Mouse (Mus musculus) macrophage (primary cell): ENCODE measurements around the gene Gps1. TPM values are rescaled to one million over a fixed set of nuclear protein-coding genes. Genes with fewer than 3 reads are reported as not detected.
A peak's percentile ranks its signal among the peaks of the same experiment; 100 is the strongest.

ENCODE experiments used
- H3K27ac ChIP-seq: fragments of 350-480 bp; formaldehyde crosslinking; 2 replicates; pipeline ENCODE4 v1.9.0; 2021
- H3K36me3 ChIP-seq: fragments of 350-480 bp; formaldehyde crosslinking; 2 replicates; pipeline ENCODE4 v1.9.0; 2021; ENCODE audit errors: inconsistent target
- H3K4me3 ChIP-seq: fragments of 350-480 bp; formaldehyde crosslinking; 2 replicates; pipeline ENCODE4 v1.9.0; 2021; ENCODE audit errors: inconsistent target
- H3K79me2 ChIP-seq: fragments of 350-480 bp; formaldehyde crosslinking; 2 replicates; pipeline ENCODE4 v1.9.0; 2021; ENCODE audit errors: inconsistent target
- WGBS: methylation state at CpG from one replicate; pipeline ENCODE4 v1.1.7; 2026; ENCODE audit warnings: inconsistent platforms; ENCODE audit not compliant: missing documents; 5-methylcytosine and 5-hydroxymethylcytosine counted together
- polyA plus RNA-seq: library from polyadenylated mRNA; stranded (reverse); fragments of 250-400 nt; gene quantifications from 3 replicates; pipeline ENCODE4 v1.2.4, GENCODE M21; 2018; ENCODE audit warnings: inconsistent platforms

The Gps1 gene
- polyA plus RNA-seq, 1 experiment from 2014 or later, result 31.8 TPM

DNA sequence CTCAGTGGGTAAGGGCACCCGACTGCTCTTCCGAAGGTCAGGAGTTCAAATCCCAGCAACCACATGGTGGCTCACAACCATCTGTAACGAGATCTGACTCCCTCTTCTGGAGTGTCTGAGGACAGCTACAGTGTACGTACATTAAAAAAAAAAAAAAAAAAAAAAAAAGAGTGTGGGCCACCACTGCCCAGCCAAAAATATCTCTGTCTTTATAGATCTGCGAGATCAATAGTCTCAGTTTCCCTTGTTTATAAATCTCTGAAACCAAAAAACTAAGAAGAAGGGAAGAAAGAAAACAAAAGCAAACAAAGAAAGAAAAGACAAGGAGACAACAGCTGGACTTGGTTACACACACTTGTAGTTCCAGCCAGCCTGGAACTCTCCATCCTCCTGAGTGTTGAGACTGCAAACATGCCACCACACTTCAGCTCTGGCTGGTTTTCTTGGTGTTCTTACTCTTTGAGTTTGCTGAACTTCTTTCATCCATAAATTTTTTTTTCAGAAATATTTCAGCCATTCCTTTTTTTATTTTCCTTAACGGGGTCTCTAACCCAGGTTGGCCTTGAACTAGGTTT is 15.3 kb downstream of the Gps1 start:
- peaks cover 17% of the 10 kb centered on the region for H3K79me2 ChIP-seq
- 41% methylated on average over 2 of the region's 6 CpGs for whole genome bisulfite sequencing
- no peaks in the 10 kb centered on the region; the same call in 1 of the 2 replicates for H3K36me3 ChIP-seq
- no peak overlapping the region for H3K4me3 ChIP-seq
- H3K27ac ChIP-seq, result no peak overlapping the region

DNA sequence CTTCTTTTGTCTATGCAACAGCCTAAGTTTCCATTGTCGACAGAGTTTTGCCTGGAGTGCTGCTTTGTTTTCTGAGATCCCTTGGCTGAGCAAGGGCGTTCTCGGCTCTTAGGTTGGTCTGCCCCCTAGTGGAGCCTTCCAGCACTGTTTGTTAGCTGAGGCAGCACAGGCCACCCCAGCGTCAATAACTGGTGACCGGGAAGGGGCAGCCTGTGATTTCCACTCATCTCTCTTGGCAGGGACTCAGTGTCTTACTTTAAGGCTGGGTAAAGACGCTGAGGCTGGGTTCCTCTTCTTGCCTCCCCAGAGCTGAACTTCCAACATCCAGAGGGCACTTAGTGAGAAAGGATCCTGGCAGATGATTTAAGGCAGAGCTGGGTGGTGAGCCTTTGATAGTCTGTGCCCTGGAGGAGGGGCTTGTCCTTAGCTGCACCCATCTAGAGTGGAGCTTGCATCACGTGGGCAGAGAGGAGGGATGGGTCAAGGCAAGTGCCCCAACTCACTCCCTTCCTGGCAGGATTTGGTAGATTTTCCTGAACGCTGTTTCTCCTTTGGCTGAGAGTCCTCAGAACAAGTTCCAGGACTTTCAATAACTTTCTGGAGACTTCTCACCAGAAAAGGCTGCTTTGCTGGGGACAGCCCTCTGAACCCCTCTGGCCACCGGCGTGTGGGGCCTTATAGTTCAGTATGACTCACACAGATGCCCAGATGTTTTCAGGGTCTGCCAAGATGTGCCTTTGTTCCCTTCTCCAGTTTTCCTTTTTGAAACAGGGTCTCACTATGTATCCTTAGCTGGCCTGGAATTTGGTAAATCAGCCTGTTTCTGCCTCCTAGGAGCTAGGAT is 16.2 kb downstream of the Gps1 start:
- no peak overlapping the region for H3K4me3 ChIP-seq

DNA sequence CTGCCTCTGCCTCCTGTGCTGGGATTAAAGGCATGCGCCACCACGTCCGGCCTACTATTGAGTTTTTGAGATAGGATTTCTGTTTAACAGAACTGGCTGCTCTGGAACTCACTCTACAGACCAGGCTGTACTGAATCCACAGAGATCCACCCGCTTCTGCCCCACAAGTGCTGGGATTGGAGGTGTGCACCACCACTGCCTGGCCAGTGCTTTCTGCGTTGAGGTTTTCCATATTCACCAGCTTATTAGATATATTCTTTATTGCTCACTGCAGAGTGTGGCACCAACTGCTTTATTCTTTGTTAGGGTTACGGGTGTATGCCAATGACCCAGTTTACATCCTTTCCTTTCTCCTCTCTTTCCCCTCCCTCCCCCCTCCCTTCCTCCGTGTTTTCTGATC is 20.2 kb downstream of the Gps1 start:
- Histone ChIP-seq H3K36me3 (peaks cover 27% of the 10 kb centered on the region), H3K27ac (no peak overlapping the region), H3K4me3 (no peak overlapping the region), H3K79me2 (no peaks in the 10 kb centered on the region)
- WGBS, result 87% methylated on average over 7 of the region's 7 CpGs

More for the DNA sequence above, 16.2 kb downstream of the Gps1 start:
- peaks cover 8% of the 10 kb centered on the region for H3K79me2 ChIP-seq
- 26% methylated on average over 10 of the region's 10 CpGs for WGBS
- no peaks in the 10 kb centered on the region for H3K36me3 ChIP-seq
- H3K27ac ChIP-seq, result peak overlapping the region; percentile 28

DNA sequence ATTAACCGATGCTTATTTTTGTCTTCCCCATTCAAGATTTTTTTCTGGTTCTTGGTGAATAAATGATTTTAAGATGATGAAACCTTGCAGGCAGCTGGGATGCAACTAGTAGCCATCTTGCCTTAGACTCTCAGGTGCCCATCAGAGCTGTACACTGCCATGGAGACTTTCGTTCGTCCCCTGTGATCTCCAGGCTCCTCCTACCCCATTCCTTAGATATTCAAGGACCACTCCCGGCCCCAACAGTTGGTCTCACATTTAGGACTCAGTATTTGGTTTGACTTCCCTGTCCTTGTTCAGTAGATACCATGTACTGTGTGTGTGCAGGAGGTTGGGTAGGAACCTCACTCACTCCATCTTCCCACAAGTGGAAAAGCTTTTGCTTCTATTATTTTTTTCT is 20.7 kb downstream of the Gps1 start:
- H3K36me3 ChIP-seq, result peaks cover 32% of the 10 kb centered on the region
- WGBS, result 79% methylated on average over 4 of the region's 4 CpGs
- no peaks in the 10 kb centered on the region for H3K79me2 ChIP-seq
- H3K4me3 ChIP-seq, result no peak overlapping the region
- no peak overlapping the region for H3K27ac ChIP-seq

DNA sequence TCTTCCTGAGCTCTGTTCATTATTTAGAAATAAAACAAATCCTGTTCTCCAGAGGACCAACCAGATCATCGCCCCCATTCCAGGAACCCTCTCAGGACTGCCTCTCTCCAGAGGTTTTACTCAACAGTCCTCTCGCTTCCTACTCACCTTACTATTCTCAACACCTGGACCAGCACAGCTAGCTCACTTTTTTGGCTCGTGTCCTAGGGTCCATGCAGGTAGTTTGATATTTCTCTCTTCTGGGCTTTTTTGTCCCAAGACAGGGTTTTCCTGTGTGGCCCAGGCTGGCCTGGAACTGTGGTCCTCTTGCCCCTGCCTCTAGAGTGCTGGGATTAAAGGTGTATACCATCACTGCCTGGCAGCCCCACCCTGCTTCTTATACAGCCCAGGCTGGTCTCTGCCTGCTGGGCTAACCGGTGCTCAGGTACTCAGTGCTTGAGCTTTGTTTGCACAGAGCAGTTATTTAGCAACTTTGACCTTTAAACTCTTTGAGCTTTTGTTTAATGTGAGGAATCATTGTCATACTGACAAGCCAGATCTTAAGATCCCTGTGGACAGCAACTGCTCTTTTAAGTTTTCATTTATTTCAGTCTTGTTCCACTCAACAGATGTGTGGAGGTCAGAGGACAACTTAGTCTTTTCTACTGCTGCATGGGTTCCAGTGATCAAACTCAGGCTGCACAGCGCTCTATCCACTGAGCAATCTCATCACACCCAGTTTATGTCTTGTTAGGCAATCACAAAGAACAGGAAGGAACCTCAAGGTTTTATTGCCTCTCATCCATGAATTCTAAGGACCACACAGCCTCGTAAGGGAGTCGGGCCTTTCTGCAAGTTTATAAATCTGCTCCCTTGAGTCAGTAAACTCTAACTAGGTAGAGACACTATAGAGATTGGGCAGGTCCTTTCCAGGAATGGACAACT is 21.6 kb downstream of the Gps1 start:
- WGBS, result 87% methylated on average over 7 of the region's 7 CpGs

DNA sequence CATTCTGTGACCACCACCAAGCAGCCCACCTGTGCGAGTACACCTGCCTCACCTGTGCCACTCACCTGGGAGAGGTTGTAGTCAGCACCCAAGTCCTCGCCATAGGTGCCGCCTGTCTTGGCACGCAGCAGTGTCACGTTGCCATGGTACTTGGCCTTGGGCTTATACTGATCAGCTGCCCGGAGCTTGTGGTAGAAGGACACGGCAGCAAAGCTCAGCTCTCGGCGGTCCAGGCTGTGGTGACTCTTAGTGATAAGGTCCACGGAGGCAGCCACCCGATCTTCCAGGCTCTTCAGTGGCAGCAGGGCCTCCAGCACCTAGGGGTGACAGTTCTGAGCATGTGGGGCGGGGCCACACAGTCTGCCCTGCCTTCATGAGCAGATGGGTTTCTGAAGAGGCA is 23.9 kb downstream of the Gps1 start:
- no peak overlapping the region for H3K4me3 ChIP-seq
- H3K27ac ChIP-seq, result no peak overlapping the region
- 93% methylated on average over 12 of the region's 12 CpGs for WGBS
- H3K79me2 ChIP-seq, result no peaks in the 10 kb centered on the region
- H3K36me3 ChIP-seq, result peaks cover 64% of the 10 kb centered on the region

More for the DNA sequence above, 21.6 kb downstream of the Gps1 start:
- H3K79me2 ChIP-seq, result no peaks in the 10 kb centered on the region
- no peak overlapping the region for H3K4me3 ChIP-seq
- H3K36me3 ChIP-seq, result peaks cover 41% of the 10 kb centered on the region
- H3K27ac ChIP-seq, result no peak overlapping the region

DNA sequence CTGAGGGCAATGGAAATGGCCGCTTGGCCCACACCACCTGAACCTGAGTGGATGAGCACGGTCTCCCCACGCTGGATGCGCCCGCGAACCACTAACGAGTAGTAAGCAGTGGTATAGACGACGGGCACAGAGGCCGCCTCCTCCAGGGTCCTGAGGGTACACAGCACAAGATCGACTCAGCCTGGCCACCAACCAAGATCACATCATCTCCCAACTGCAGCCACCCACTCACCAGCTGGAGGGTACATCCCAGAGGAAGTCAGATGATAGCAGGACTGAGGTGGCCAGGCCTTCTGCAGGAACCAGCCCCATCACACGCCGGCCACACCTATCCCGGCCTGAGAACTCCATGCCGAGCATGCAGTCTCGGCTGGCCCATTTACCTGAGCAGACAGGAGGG is 28.0 kb downstream of the Gps1 start:
- Histone ChIP-seq H3K79me2 (no peaks in the 10 kb centered on the region), H3K36me3 (peaks cover 100% of the 10 kb centered on the region), H3K4me3 (no peak overlapping the region), H3K27ac (no peak overlapping the region)
- 98% methylated on average over 15 of the region's 16 CpGs for WGBS

DNA sequence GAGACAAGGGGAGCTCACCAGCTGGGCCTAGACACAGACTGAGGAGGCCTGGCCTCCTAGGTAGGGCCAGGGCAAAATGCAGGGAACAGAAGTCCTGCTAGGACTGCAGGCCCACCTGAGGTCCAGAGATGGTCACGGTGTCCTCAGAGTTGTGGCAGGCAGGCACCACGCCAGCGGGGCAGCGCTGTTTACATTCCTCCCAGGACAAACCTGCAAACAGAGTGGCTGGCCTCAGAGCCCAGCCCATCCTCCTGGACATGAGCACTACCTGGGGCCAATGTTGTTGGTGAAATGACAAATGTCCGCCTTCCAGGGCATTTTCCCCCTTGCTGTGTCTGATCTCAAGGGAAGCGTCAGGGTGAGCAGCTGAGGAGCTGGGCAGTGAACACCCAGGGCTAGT is 33.3 kb downstream of the Gps1 start:
- Histone ChIP-seq H3K36me3 (peaks cover 75% of the 10 kb centered on the region), H3K79me2 (peaks cover 29% of the 10 kb centered on the region), H3K27ac (no peak overlapping the region), H3K4me3 (no peak overlapping the region)
- WGBS, result 99% methylated on average over 6 of the region's 6 CpGs

DNA sequence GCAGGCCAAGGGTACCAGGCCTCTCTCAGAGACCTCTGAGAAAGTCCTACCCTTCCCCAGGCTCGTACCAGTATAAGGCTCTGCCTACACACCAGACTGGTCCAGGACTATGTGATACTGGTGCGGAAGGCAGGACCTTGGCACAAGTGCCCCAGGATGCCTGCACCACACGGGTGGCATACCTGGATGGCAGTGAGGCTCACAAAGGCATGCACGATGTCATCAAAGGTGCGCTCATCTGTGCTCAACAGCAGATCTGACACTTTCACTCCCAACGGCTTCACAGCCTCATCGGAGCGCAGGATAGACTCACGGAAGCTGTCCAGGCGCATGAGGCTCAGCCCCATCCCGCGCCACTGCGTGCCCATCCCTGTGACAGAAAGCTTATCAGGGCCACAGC is 34.2 kb downstream of the Gps1 start:
- Histone ChIP-seq H3K36me3 (peaks cover 67% of the 10 kb centered on the region), H3K4me3 (no peak overlapping the region), H3K27ac (no peak overlapping the region), H3K79me2 (peaks cover 38% of the 10 kb centered on the region)
- WGBS, result 97% methylated on average over 13 of the region's 13 CpGs

DNA sequence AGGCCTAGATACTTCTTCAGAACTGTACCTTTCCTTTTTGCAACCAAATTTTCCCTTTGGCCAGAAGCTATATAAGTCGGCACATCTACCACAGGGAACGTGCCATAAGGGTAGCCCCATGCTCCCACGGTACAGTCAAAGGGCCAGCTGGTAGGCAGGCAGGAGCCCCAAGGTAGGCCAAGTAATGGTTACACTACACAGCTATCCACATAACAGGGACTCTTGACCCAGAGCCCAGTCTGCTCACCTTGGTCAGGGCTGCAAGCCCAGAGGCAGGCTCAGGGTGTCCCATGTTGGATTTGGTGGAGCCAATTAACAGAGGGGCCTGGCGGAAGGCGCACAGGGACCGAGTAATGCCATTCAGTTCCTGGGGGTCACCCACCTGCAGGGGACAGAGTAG is 35.5 kb downstream of the Gps1 start:
- Histone ChIP-seq H3K4me3 (no peak overlapping the region), H3K36me3 (peaks cover 54% of the 10 kb centered on the region), H3K79me2 (peaks cover 40% of the 10 kb centered on the region), H3K27ac (no peak overlapping the region)
- WGBS, result 93% methylated on average over 6 of the region's 6 CpGs

DNA sequence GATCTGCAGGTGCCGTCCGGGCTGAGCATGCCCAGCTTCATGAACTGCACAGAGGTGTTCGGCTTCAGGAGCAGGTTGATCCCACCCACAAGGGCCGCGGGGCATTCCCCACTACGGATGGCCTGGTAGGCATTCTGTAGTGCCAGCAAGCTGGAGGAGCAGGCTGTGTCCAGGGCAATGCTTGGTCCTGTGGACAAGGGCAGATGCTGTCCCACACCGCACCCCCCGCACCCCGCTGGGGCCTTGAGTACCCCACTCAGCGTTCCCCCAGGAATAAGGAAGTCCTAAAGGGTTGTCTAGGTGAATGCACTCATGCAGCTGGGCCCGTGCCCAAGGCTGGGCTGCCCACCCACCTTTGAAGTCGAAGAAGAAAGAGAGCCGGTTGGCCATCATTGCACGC is 36.5 kb downstream of the Gps1 start:
- H3K36me3 ChIP-seq, result peaks cover 44% of the 10 kb centered on the region
- H3K4me3 ChIP-seq, result no peak overlapping the region

DNA sequence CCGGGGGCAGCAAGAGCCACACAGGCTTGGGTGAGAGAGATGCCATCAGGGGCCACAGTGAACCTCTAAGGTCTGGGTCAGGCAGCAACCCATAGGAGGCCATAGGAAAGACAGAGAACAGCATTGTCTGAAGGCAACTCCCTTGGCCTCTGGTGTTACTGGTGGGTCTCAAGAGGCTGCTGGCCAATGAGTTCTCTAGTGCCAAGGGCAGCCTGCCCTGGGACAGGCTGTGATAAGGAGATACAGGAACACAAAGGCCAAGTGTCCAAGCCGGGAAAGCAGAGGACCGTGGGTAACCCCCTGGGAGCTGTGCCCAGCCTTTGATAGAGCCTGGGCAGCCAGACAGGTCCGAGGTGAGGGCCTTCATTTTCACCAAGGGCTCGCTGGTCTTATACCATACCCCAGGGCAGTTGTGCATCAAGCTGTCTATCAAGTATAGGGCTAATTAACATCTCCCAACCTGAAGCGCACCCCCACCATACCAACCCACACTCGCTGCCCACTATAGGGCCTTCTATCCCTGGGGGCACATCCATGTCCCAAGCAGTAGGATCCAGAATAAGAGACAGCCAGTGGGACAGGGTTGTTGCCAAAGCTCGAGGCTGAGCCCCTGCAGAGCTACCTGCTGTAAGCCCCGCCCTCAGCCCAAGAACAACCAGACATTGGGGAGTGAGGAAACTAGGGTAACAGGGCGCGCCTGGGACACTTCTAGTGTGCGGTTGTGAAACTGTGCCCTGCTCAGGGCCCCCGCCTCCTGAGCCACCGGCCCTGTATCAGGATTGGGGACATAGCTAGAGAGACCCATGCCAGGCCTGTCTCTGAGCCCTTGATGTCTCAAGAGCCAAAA is 37.2 kb downstream of the Gps1 start:
- peaks cover 40% of the 10 kb centered on the region for H3K79me2 ChIP-seq
- WGBS, result 88% methylated on average over 12 of the region's 14 CpGs
- peaks cover 36% of the 10 kb centered on the region for H3K36me3 ChIP-seq
- H3K27ac ChIP-seq, result no peak overlapping the region
- no peak overlapping the region for H3K4me3 ChIP-seq

More for the DNA sequence above, 36.5 kb downstream of the Gps1 start:
- peaks cover 40% of the 10 kb centered on the region for H3K79me2 ChIP-seq
- 96% methylated on average over 13 of the region's 14 CpGs for WGBS
- no peak overlapping the region for H3K27ac ChIP-seq

DNA sequence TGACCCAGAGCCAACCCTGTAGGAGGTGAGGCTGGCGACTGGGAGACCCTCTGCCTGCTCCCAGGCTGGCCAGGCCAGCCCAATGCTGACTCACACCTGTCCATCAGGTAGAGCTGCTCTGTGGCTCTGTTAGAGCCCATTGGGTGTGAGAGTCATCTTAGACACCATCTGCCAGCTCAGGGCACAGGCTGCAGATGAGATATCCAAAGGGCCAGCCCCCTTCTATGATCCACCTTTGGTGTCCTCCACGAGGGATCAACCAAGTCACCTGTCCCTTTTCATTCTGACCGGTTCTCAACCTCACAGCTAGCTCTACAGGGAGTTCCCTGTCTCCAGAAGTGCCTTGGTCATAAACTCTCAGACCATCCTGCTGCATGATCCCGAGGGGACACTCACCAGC is 38.2 kb downstream of the Gps1 start:
- peaks cover 40% of the 10 kb centered on the region for H3K79me2 ChIP-seq
- peak overlapping the region; percentile 90 for H3K4me3 ChIP-seq
- 75% methylated on average over 4 of the region's 4 CpGs for WGBS
- H3K27ac ChIP-seq, result no peak overlapping the region
- peaks cover 26% of the 10 kb centered on the region for H3K36me3 ChIP-seq
